Mouse (Mus musculus): Measurements from ENCODE around the gene Hephl1.

- no peak for TF ChIP-seq CTCF (IDR thresholded peaks at IDR 0.05; ENCODE audit: extremely low read depth, insufficient read depth, insufficient read length, insufficient replicate concordance)
- no peak for TF ChIP-seq POLR2A (IDR thresholded peaks at IDR 0.05; ENCODE audit: low read depth, low read length)
These were observed 51.9 kb downstream of the Hephl1 start for GRCm38 (mm10) chr9:15060026-15060425.
